Mouse (Mus musculus): Measurements from ENCODE around the gene A630076J17Rik. TPM values are rescaled to one million over a fixed set of nuclear protein-coding genes. Genes with fewer than 3 reads are reported as not detected.
A peak's percentile ranks its signal among the peaks of the same experiment; 100 is the strongest.

Gene A630076J17Rik
- polyA plus RNA-seq (2014; fragmentation: Nextera tagmentation; extraction: Ambion mirVana), result not detected in 2 replicates

- no peak for DNase-seq
- no peaks in the 10 kb centered on the region for H3K36me3 ChIP-seq (ENCODE audit: control insufficient read depth, insufficient read depth, low read length)
- no peak within 1 kb of the TSS for H3K4me3 ChIP-seq (replicated peaks; ENCODE audit: low read depth, low read length)
- WGBS, result 69% methylated on average over 1 of the region's 1 CpGs
- H3K9me3 ChIP-seq (ENCODE audit: control insufficient read depth, low read length), result no peaks in the 10 kb centered on the region
- no peak within 1 kb of the TSS for H3K27ac ChIP-seq (replicated peaks; ENCODE audit: low read depth, low read length)
- H3K4me2 ChIP-seq (ENCODE audit: low read length), result no peak within 1 kb of the TSS
- no peaks in the 10 kb centered on the region for H3K4me1 ChIP-seq (ENCODE audit: control insufficient read depth, insufficient read depth, low read length)
- H3K27me3 ChIP-seq (ENCODE audit: control insufficient read depth, insufficient read depth, low read length), result no peaks in the 10 kb centered on the region
- no peak for ATAC-seq (ENCODE audit: low FRiP score, low TSS enrichment)
- H3K9ac ChIP-seq (replicated peaks; ENCODE audit: low read length), result no peak within 1 kb of the TSS
Observed at GRCm38 (mm10) chr3:107230527-107230926, at the start of gene A630076J17Rik. A630076J17Rik (plus strand) TSS chr3:107230614.

GRCm38 (mm10) chr3:107180860-107181259, 49.6 kb upstream of the A630076J17Rik start:
- 79% methylated on average over 2 of the region's 2 CpGs for WGBS
- H3K4me2 ChIP-seq (ENCODE audit: low read length), result no peak overlapping the region
- no peaks in the 10 kb centered on the region for H3K9me3 ChIP-seq (ENCODE audit: control insufficient read depth, low read length)
- H3K27me3 ChIP-seq (ENCODE audit: control insufficient read depth, insufficient read depth, low read length), result no peaks in the 10 kb centered on the region
- H3K9ac ChIP-seq (replicated peaks; ENCODE audit: low read length), result no peak overlapping the region
- ATAC-seq (ENCODE audit: low FRiP score, low TSS enrichment), result no peak
- H3K27ac ChIP-seq (replicated peaks; ENCODE audit: low read depth, low read length), result no peak overlapping the region
- no peak for DNase-seq
- no peaks in the 10 kb centered on the region for H3K4me1 ChIP-seq (ENCODE audit: control insufficient read depth, insufficient read depth, low read length)
- H3K36me3 ChIP-seq (ENCODE audit: control insufficient read depth, insufficient read depth, low read length), result no peaks in the 10 kb centered on the region
- H3K4me3 ChIP-seq (replicated peaks; ENCODE audit: low read depth, low read length), result no peak overlapping the region

- Histone ChIP-seq H3K4me3 (replicated peaks; ENCODE audit: low read depth, low read length) (no peak within 1 kb of the TSS), H3K9ac (replicated peaks; ENCODE audit: low read length) (no peak within 1 kb of the TSS), H3K4me2 (ENCODE audit: low read length) (no peak within 1 kb of the TSS), H3K27ac (replicated peaks; ENCODE audit: low read depth, low read length) (no peak within 1 kb of the TSS), H3K9me3 (ENCODE audit: control insufficient read depth, low read length) (no peaks in the 10 kb centered on the region), H3K27me3 (ENCODE audit: control insufficient read depth, insufficient read depth, low read length) (no peaks in the 10 kb centered on the region), H3K4me1 (ENCODE audit: control insufficient read depth, insufficient read depth, low read length) (no peaks in the 10 kb centered on the region), H3K36me3 (ENCODE audit: control insufficient read depth, insufficient read depth, low read length) (no peaks in the 10 kb centered on the region)
- no peak for DNase-seq
- 96% methylated on average over 1 of the region's 1 CpGs for WGBS
- ATAC-seq (ENCODE audit: low FRiP score, low TSS enrichment), result no peak
Observed at GRCm38 (mm10) chr3:107182756-107183155, 47.7 kb upstream of the A630076J17Rik start, which contains the start of gene Kcna10. Kcna10 (plus strand) TSS chr3:107183056.

- WGBS, result 93% methylated on average over 3 of the region's 3 CpGs
- DNase-seq, result peak; percentile 8
- no peak for ATAC-seq (ENCODE audit: low FRiP score, low TSS enrichment)
Observed at GRCm38 (mm10) chr3:107183178-107183577, 47.2 kb upstream of the A630076J17Rik start.

GRCm38 (mm10) chr3:107185597-107185996, 44.8 kb upstream of the A630076J17Rik start:
- ATAC-seq (ENCODE audit: low FRiP score, low TSS enrichment), result no peak
- WGBS, result 75% methylated on average over 3 of the region's 3 CpGs

More at GRCm38 (mm10) chr3:107183178-107183577, 47.2 kb upstream of the A630076J17Rik start:
- Histone ChIP-seq H3K27me3 (ENCODE audit: control insufficient read depth, insufficient read depth, low read length) (no peaks in the 10 kb centered on the region), H3K9ac (replicated peaks; ENCODE audit: low read length) (no peak overlapping the region), H3K36me3 (ENCODE audit: control insufficient read depth, insufficient read depth, low read length) (no peaks in the 10 kb centered on the region), H3K4me3 (replicated peaks; ENCODE audit: low read depth, low read length) (no peak overlapping the region), H3K9me3 (ENCODE audit: control insufficient read depth, low read length) (no peaks in the 10 kb centered on the region), H3K27ac (replicated peaks; ENCODE audit: low read depth, low read length) (no peak overlapping the region), H3K4me1 (ENCODE audit: control insufficient read depth, insufficient read depth, low read length) (no peaks in the 10 kb centered on the region), H3K4me2 (ENCODE audit: low read length) (no peak overlapping the region)

GRCm38 (mm10) chr3:107187022-107187421, 43.4 kb upstream of the A630076J17Rik start:
- H3K9ac ChIP-seq (replicated peaks; ENCODE audit: low read length), result no peak overlapping the region
- H3K36me3 ChIP-seq (ENCODE audit: control insufficient read depth, insufficient read depth, low read length), result no peaks in the 10 kb centered on the region
- no peaks in the 10 kb centered on the region for H3K9me3 ChIP-seq (ENCODE audit: control insufficient read depth, low read length)
- no peaks in the 10 kb centered on the region for H3K27me3 ChIP-seq (ENCODE audit: control insufficient read depth, insufficient read depth, low read length)
- WGBS, result 69% methylated on average over 4 of the region's 4 CpGs
- no peak overlapping the region for H3K27ac ChIP-seq (replicated peaks; ENCODE audit: low read depth, low read length)
- no peak for DNase-seq
- H3K4me3 ChIP-seq (replicated peaks; ENCODE audit: low read depth, low read length), result no peak overlapping the region
- H3K4me2 ChIP-seq (ENCODE audit: low read length), result no peak overlapping the region
- H3K4me1 ChIP-seq (ENCODE audit: control insufficient read depth, insufficient read depth, low read length), result no peaks in the 10 kb centered on the region
- no peak for ATAC-seq (ENCODE audit: low FRiP score, low TSS enrichment)

More at GRCm38 (mm10) chr3:107185597-107185996, 44.8 kb upstream of the A630076J17Rik start:
- Histone ChIP-seq H3K4me1 (ENCODE audit: control insufficient read depth, insufficient read depth, low read length) (no peaks in the 10 kb centered on the region), H3K27me3 (ENCODE audit: control insufficient read depth, insufficient read depth, low read length) (no peaks in the 10 kb centered on the region), H3K27ac (replicated peaks; ENCODE audit: low read depth, low read length) (no peak overlapping the region), H3K9ac (replicated peaks; ENCODE audit: low read length) (no peak overlapping the region), H3K9me3 (ENCODE audit: control insufficient read depth, low read length) (no peaks in the 10 kb centered on the region), H3K36me3 (ENCODE audit: control insufficient read depth, insufficient read depth, low read length) (no peaks in the 10 kb centered on the region), H3K4me3 (replicated peaks; ENCODE audit: low read depth, low read length) (no peak overlapping the region), H3K4me2 (ENCODE audit: low read length) (no peak overlapping the region)
- no peak for DNase-seq

GRCm38 (mm10) chr3:107188226-107188899, 42.1 kb upstream of the A630076J17Rik start:
- no peak overlapping the region for H3K27ac ChIP-seq (replicated peaks; ENCODE audit: low read depth, low read length)
- H3K27me3 ChIP-seq (ENCODE audit: control insufficient read depth, insufficient read depth, low read length), result no peaks in the 10 kb centered on the region
- H3K4me3 ChIP-seq (replicated peaks; ENCODE audit: low read depth, low read length), result no peak overlapping the region
- no peaks in the 10 kb centered on the region for H3K36me3 ChIP-seq (ENCODE audit: control insufficient read depth, insufficient read depth, low read length)
- H3K4me2 ChIP-seq (ENCODE audit: low read length), result no peak overlapping the region
- H3K4me1 ChIP-seq (ENCODE audit: control insufficient read depth, insufficient read depth, low read length), result no peaks in the 10 kb centered on the region
- H3K9ac ChIP-seq (replicated peaks; ENCODE audit: low read length), result no peak overlapping the region
- peak; percentile 72 for ATAC-seq (ENCODE audit: low FRiP score, low TSS enrichment)
- peak; percentile 86 for DNase-seq
- H3K9me3 ChIP-seq (ENCODE audit: control insufficient read depth, low read length), result no peaks in the 10 kb centered on the region
- WGBS, result 50% methylated on average over 6 of the region's 6 CpGs

- H3K4me1 ChIP-seq (ENCODE audit: control insufficient read depth, insufficient read depth, low read length), result 0 out of 2 replicates have a peak, but pooled peaks cover 6% of the 10 kb centered on the region
- H3K9ac ChIP-seq (replicated peaks; ENCODE audit: low read length), result no peak overlapping the region
- H3K36me3 ChIP-seq (ENCODE audit: control insufficient read depth, insufficient read depth, low read length), result no peaks in the 10 kb centered on the region
- ATAC-seq (ENCODE audit: low FRiP score, low TSS enrichment), result peak; percentile 68
- no peaks in the 10 kb centered on the region for H3K9me3 ChIP-seq (ENCODE audit: control insufficient read depth, low read length)
- DNase-seq, result peak; percentile 79
- peak overlapping the region; percentile 43; the same call in 1 of the 2 replicates for H3K27ac ChIP-seq (replicated peaks; ENCODE audit: low read depth, low read length)
- H3K4me2 ChIP-seq (ENCODE audit: low read length), result no peak overlapping the region
- H3K27me3 ChIP-seq (ENCODE audit: control insufficient read depth, insufficient read depth, low read length), result no peaks in the 10 kb centered on the region
- WGBS, result 13% methylated on average over 9 of the region's 9 CpGs
- no peak overlapping the region for H3K4me3 ChIP-seq (replicated peaks; ENCODE audit: low read depth, low read length)
Observed at GRCm38 (mm10) chr3:107201310-107202180, 28.9 kb upstream of the A630076J17Rik start.
